Mouse (Mus musculus) kidney, adult 2 months (tissue): ENCODE data around the gene Nat8f4. TPM values are rescaled to one million over a fixed set of nuclear protein-coding genes. Genes with fewer than 3 reads are reported as not detected.
"Not testable (repeated sequence)": the region's sequence is repeated elsewhere in the genome, so short reads cannot be mapped to it uniquely, and the experiment has no call there.

Source experiments
- DNase-seq: peaks from one replicate; pipeline ENCODE4 v3.0.0; 2021
- H3K27ac ChIP-seq: fragments of 200-500 bp; 2 replicates; pipeline ENCODE4 v1.5.1; 2012; ENCODE audit warnings: low read depth, low read length, control low read depth, inconsistent platforms; ENCODE audit not compliant: insufficient read depth
- H3K27me3 ChIP-seq: fragments of 200-500 bp; replicated peaks from 2 replicates; pipeline ENCODE4 v1.6.1; 2012; ENCODE audit warnings: mild to moderate bottlenecking, moderate library complexity, low read length, inconsistent platforms; ENCODE audit not compliant: control insufficient read depth, insufficient read depth
- H3K36me3 ChIP-seq: fragments of 200-500 bp; 2 replicates; pipeline ENCODE4 v1.6.1; 2012; ENCODE audit warnings: mild to moderate bottlenecking, moderate library complexity, low read length, inconsistent platforms; ENCODE audit not compliant: control insufficient read depth, insufficient read depth
- H3K4me1 ChIP-seq: fragments of 200-500 bp; 2 replicates; pipeline ENCODE4 v1.6.1; 2011; ENCODE audit warnings: low read length; ENCODE audit not compliant: control insufficient read depth, insufficient read depth
- H3K4me3 ChIP-seq: fragments of 200-500 bp; 2 replicates; pipeline ENCODE4 v1.5.1; 2011; ENCODE audit warnings: mild to moderate bottlenecking, low read depth, low read length, control low read depth; ENCODE audit not compliant: insufficient read depth
- CTCF ChIP-seq: fragments of 200-500 bp; conservative IDR thresholded peaks from 2 replicates; pipeline ENCODE4 v1.5.1; 2011; ENCODE audit warnings: low read depth, mild to moderate bottlenecking, control low read depth, low read length, moderate library complexity, mixed read lengths; ENCODE audit not compliant: insufficient read depth, insufficient read length
- POLR2A ChIP-seq: fragments of 200-500 bp; IDR thresholded peaks from one replicate; pipeline ENCODE4 v1.6.1; 2011; ENCODE audit warnings: low read depth, low read length, control low read depth
- WGBS: fragments of 180-500 bp; shearing (Covaris S2); methylation state at CpG from one replicate; pipeline ENCODE4 v1.1.7; 2018; 5-methylcytosine and 5-hydroxymethylcytosine counted together
- polyA plus RNA-seq: library from polyadenylated mRNA; depleted of rRNA; stranded (reverse); fragments of >200 nt; gene quantifications from 2 replicates; pipeline ENCODE4 v1.2.3, GENCODE M21; 2012

Nat8f4 gene
- polyA plus RNA-seq, 1 experiment: 5.2 TPM

DNA sequence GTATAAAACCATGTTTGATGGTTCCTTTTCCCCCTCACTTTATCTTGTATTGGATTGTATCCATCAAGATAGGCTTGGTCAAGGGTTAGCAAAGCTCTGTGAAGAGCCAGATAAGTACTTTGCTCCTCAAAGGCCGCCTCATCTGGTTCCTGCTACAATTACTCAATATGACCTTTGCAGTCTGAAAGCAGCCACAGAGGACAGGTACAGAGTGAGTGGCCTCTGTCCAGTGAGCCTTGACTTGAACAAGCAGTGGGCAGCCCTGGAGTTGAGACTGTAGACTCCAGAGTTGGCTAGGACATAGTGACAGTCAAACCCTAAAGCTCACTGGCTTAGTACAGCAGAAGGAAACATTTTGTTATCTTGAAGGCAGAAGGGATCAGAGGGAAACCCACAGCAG lies 24.6 kb upstream of the Nat8f4 start:
- TF ChIP-seq POLR2A: no peak
- no peak for TF ChIP-seq CTCF
- H3K4me1 ChIP-seq: peaks cover 32% of the 10 kb centered on the region
- H3K4me3 ChIP-seq: no peak overlapping the region
- peak overlapping the region; percentile 77 for H3K27ac ChIP-seq
- peak; percentile 90 for DNase-seq
- no peaks in the 10 kb centered on the region for H3K27me3 ChIP-seq
- H3K36me3 ChIP-seq: peaks cover 18% of the 10 kb centered on the region
- WGBS: 62% methylated on average over 1 of the region's 1 CpGs

DNA sequence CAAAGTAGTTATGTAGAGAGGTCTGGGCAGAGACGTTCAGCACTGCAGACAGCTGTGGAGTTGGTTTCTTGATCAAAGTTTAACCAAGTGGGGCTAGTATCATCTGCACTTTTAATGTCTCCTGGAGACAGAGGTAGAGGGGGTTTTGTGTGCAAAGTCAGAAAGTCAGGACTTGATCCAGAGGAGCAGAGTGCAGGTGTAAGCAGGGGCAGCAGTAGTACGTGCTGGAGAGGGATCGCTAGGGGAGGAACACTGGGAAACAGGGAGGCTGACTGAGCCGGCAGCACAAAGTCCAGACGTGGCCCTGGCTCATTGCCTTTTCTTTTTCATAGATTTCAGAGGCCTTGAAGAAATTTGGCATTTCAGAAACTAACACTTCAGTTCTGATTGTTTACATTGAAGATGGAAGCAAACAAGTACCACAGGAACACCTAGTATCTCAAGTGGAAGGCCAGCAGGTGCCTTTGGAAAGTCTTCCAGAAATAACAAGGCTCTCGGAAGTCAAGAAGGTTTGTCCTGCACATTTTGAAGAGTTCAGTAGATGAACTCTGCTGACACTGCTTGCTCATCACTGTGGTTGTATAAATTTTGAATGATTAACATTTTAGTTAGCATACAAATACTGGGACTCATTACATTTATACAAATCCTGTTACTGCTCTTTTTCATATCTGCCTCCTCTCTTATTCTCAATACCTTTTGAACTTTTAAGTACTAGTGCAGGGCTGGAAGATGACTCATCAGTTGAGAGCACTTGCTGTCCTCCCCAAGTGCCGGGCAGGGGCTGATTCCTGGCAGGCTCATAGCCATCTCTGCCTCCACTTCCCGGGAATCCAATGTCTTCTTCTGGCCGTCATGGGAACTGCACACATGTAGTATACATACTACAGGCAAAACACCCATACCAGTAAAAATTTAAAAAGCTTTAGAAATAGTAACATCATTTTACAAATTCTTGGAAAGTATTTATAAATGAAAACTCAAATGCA lies 23.1 kb upstream of the Nat8f4 start:
- no peak for TF ChIP-seq CTCF
- TF ChIP-seq POLR2A: no peak
- 62% methylated on average over 9 of the region's 9 CpGs for WGBS
- Histone ChIP-seq H3K27ac (peak overlapping the region; percentile 98), H3K27me3 (no peaks in the 10 kb centered on the region), H3K36me3 (peaks cover 19% of the 10 kb centered on the region), H3K4me3 (no peak overlapping the region), H3K4me1 (peaks cover 28% of the 10 kb centered on the region)
- DNase-seq: peak; percentile 92

DNA sequence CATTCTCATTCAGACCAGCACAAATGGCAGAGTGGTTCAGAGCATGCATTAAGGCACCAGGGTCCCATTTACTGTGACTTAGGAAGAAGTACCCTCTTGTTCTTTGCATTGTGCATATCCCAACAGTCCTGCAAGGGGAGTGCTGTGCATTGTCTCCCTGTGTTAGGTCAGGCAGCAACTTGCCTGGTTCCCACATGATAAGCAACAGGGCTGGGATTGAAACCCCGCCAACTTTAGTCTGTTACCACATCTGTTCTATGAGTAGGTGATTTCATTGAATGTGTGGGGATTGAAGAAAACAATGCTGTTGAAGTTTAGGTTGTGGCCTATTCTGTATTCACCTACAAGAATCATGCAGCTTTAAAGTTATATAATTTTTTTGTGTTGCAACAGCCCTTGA lies 22.0 kb upstream of the Nat8f4 start:
- H3K4me1 ChIP-seq: peaks cover 28% of the 10 kb centered on the region
- H3K36me3 ChIP-seq: peaks cover 20% of the 10 kb centered on the region
- TF ChIP-seq CTCF (no peak), POLR2A (no peak)
- H3K27me3 ChIP-seq: no peaks in the 10 kb centered on the region
- DNase-seq: no peak
- H3K27ac ChIP-seq: peak overlapping the region; percentile 98
- WGBS: 69% methylated on average over 1 of the region's 1 CpGs
- H3K4me3 ChIP-seq: no peak overlapping the region

DNA sequence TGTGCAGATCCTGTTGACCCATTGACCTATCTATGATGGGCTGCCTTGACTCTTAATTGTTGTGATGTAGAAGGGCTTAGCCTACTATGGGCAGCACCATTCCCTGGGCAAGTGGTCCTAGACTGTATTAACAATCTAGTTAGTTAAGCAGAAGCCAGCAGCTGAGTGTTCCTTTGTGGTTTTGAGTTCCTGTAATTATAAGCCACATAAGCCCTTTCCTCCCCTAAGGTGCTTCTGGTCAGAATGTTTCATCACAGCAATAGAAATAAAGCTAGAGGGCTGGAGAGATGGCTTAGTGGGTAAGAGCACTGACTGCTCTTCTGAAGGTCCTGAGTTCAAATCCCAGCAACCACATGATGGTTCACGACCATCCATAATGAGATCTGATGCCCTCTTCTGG lies 19.0 kb upstream of the Nat8f4 start:
- Histone ChIP-seq H3K36me3 (peaks cover 21% of the 10 kb centered on the region), H3K4me3 (no peak overlapping the region), H3K27me3 (no peaks in the 10 kb centered on the region), H3K27ac (no peak overlapping the region), H3K4me1 (peaks cover 29% of the 10 kb centered on the region)
- DNase-seq: no peak
- TF ChIP-seq CTCF (no peak), POLR2A (no peak)
- WGBS: 93% methylated on average over 1 of the region's 1 CpGs

DNA sequence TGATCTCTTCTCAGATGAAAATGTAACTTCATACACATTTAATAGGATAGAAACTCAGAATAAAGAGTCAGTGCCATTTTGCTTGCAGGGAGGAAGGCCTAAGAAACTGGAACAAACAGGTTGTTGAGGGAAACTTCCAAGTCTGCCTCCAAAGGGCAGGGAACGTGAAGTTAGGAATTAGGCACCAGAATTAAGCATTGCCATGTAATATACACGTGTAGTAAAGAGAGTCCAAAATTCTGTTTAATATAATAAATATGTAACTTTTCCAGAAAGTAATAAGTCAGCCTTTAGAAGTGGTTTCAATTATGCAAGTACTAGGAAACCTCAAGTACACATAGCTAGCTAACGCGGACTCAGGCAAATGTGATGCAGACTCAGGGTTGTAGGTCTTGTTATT lies 14.7 kb upstream of the Nat8f4 start:
- WGBS: 44% methylated on average over 4 of the region's 4 CpGs
- Histone ChIP-seq H3K4me3 (no peak overlapping the region), H3K27ac (peak overlapping the region; percentile 97), H3K36me3 (peaks cover 4% of the 10 kb centered on the region), H3K27me3 (no peaks in the 10 kb centered on the region), H3K4me1 (peaks cover 11% of the 10 kb centered on the region; the same call in 1 of the 2 replicates)
- peak; percentile 86 for DNase-seq
- no peak for TF ChIP-seq POLR2A
- no peak for TF ChIP-seq CTCF

DNA sequence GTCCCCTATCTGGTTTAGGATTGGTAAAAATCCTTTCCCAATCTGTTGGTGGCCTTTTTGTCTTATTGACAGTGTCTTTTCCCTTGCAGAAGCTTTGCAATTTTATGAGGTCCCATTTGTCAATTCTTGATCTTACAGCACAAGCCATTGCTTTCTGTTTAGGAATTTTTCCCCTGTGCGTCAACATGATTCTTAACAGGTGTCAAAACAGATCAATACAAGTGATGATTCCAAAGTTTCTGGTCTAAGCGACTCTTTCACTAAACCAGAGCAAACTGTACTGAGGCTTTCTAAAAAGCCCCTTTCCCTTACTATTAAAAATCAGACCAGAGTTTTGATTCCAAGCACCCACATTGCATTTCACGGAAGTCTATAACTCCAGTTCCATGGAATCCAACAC lies 13.7 kb upstream of the Nat8f4 start:
- Histone ChIP-seq H3K27ac (peak overlapping the region; percentile 74), H3K4me1 (peaks cover 11% of the 10 kb centered on the region; the same call in 1 of the 2 replicates)
- H3K4me3 ChIP-seq, H3K36me3 ChIP-seq, DNase-seq, H3K27me3 ChIP-seq: not testable (repeated sequence)
- WGBS: 87% methylated on average over 3 of the region's 3 CpGs

DNA sequence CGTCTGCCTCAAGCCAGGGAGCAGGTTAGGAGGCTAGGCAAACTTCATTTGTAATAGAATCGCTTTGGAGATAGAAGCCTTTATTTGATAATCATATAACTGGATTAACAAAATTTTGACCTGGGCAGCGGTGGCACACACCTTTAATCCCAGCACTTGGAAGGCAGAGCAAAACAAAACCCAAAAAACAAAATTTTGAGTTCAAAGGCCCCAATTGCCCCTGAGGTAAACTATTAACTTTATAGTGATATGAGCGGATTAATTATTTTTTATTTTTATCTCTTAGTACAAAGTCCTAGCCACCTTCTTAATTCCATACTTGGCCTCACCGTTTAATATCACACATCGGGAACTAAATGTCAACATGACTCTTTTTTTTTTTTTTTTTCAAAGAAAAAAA lies 11.9 kb upstream of the Nat8f4 start:
- Histone ChIP-seq H3K27me3 (no peaks in the 10 kb centered on the region), H3K36me3 (peaks cover 1% of the 10 kb centered on the region; the same call in 1 of the 2 replicates), H3K4me3 (peak overlapping the region; percentile 55), H3K4me1 (peaks cover 11% of the 10 kb centered on the region; the same call in 1 of the 2 replicates), H3K27ac (peak overlapping the region; percentile 92)
- WGBS: 58% methylated on average over 6 of the region's 6 CpGs
- peak; percentile 74 for DNase-seq
- TF ChIP-seq CTCF (no peak), POLR2A (no peak)
